Mouse (Mus musculus) T-cell, adult 2 months (primary cell): Measurements from ENCODE around the gene Tnpo2.

Source experiments
- DNase-seq: peaks from one replicate; pipeline ENCODE4 v3.0.0; 2022; ENCODE audit warnings: low spot score

Tnpo2 gene

DNA sequence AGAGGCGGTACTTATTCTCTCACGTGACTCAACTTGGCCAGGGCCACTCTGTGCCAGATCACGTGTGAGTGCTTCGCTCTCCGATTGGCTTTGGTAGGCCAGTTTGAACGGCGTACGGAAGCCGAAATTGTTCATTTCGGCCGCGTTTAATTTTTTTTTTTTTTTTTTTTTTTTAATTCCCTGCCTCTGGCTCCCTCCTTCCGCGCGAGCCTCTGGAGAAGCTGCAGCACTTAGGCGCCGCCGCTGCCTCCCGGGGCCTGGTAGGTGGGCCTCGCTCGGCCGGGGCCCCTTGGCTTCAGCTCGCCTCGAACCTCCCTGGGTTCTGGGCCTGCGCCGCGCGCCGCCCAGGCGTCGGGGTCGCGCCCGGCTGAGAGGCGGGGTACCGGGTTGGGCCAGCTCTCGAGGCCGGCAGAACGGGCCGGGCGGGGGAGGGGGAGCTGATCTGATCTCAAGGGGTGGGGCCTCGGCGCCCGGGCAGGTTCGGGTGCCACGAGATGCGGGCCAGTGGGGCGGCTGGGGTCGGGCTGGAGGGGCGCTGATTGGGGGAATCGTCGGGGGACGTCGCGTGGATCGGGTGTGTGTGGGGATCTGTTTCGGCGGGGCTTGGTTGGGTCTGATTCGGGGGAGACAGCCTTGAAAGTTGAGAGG lies at the start of gene Tnpo2:
Gene Tnpo2 (plus strand): TSS at position 198 of the 648 bp plus-strand sequence.
- DNase-seq = peak; percentile 92

DNA sequence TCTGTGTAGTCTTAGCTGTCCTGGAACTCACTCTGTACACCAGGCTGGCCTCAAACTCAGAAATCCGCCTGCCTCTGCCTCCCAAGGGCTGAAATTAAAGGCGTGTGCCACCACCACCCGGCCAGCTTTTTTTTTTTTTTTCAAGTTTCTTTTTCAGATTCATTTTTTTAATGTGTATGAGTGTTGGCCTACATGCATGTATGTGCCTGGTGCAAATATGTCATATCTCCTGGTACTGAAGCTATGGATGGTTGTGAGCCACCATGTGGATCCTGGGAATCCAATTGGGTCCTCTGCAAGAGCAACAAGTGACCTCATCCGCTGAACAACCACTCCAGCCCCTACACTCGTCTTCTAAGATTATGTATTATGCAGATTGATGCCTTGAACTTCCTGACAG lies 49.3 kb upstream of the Tnpo2 start:
- no peak for DNase-seq

DNA sequence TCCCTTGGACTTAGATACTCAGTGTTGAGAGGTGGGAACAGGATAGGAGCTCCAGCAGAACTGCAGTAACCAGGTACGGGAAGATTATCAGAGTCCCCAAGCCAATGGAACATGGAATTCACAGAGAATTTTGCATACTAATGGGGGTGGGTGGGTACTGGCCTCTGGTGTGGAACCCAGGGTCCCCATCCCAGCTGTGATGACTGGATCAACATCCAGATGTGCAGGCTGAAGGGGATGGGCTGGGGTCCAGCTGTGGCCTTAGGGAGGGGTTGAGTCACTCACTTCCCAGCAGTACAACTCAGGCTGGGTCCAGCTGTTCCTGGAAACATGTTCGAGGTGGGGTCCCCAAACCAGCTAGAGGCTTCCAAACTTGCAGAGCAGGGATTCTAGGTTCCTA lies 48.8 kb upstream of the Tnpo2 start:
- no peak for DNase-seq

DNA sequence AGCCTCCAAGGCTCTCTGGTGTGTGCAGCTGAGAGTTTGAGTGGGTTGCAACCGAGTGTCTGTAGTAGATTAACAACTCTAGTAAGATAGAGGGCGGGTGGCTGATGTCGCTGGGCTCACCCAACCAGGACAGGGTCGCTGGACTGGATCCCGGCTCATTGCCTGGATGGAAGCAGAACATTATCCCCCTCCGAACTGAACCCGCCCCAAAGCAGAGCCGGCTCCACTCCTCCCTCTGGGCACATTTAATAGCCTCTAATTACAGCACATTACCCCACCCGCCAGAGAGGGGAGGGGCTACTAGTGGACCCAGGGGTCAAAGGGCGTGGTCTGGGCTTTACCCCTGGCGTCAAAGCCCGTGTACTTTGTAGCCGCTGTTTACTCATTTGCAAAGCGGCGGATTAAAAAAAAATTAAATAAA lies 47.4 kb upstream of the Tnpo2 start:
- DNase-seq = no peak

DNA sequence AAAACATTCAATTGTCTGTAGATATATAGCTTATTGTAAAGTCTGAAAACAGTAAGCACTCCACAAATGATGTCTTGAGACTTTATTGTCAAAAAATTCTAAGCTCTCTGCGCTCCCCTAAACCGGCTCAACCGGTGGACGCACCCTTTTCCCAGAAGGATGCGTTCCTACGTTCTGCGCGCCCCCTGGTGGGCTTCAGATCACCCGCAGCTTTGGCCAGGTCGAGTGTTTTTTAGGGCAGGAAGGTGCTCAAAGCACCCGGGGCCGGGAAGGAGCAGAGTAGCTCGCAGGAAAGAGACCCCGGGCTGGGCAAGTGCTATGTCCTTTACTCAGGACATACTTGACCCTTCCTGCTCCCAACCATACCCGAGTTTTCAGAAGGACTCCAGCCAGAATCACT lies 46.9 kb upstream of the Tnpo2 start:
- peak; percentile 87 for DNase-seq

DNA sequence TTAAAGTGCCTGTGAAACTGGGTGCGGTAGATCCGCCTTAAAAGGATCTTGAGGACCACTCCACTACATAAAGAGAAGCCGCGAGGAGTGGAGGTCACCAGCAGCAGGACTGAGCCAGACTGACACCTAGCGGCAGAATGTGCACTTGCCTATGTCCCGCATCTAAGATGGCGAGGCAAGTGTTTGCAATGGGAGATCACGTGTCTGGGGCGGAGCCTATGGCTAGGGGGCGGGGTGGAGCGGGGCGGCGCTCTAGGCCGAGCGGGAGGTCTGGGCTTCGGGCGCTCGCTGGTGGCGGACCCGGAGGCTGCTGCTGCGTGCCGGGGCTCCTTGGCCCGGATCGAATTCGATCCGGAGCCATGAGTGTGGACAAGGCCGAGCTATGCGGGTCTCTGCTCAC lies 46.4 kb upstream of the Tnpo2 start, which contains the start of gene Hook2:
Gene Hook2 (plus strand): TSS at position 255 of the 400 bp plus-strand sequence.
- DNase-seq = peak; percentile 97

DNA sequence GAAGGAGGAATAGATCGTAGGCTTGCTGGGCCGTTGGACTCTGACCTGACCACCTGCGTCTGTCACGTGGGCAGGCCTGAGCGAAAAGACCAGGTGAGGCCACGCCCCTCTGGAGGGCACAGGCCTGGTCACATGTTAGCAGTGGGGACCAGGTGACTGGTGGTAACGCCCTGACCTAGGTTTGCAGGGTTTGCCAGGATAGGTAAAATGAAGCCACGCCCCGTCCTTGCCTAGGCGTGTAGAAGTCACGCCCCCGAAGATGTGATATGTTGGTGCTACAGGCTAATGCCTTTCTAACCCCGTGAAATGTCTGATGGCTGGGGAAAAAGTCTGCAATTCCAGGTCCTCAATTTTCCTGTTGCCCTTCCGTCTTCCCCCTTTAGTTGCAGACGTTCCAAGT lies 45.9 kb upstream of the Tnpo2 start:
- DNase-seq = peak; percentile 37

DNA sequence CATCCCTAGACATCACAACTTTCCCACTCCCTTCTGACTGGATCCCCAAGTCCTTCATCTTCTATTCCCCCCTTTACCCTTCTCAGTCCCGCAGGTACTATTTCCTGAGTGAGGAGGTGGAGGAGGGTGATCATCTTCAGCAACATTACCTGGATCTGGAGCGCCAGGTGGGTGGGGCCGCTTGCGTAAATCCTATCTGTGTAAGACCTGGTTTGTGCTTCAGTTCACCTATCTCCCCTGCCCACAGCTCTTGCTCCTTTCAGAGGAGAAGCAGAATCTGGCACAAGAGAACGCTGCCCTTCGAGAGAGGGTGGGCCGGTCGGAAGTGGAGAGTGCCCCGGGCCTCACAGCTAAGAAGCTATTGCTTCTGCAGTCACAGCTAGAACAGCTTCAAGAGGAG lies 42.3 kb upstream of the Tnpo2 start:
- no peak for DNase-seq

DNA sequence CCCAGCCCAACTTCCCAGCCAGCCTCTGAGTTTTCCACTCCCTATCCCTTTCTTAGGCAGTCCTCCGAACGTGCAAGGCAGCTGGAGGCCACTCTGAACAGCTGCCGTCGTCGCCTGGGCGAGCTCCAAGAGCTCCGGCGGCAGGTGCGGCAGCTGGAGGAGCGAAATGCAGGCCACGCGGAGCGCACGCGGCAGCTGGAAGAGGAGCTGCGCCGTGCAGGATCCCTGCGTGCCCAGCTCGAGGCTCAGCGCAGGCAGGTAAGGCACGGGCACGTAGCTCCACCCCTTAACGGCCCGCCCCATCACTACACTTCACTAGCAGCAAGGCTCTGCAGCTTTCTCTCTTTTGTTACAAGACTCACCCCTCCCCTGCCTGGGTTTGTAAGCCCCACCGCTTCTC lies 41.0 kb upstream of the Tnpo2 start:
- no peak for DNase-seq

DNA sequence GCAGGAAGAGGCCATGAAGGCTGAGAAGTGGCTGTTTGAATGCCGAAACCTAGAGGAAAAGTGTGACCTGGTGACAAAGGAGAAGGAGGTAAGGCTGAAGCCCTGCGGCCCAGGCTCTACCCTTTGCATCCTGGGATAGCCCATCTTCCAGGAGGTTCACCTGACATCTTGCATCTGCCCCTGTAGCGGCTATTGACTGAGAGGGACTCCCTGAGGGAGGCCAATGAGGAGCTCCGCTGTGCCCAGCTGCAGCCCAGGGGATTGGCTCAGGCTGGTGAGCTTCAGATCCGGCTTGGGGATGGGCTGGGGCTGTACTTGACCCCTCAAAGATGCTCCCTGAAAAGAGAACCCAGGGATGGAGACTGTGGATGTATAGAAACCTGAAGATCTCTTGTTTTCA lies 39.7 kb upstream of the Tnpo2 start:
- DNase-seq = no peak

DNA sequence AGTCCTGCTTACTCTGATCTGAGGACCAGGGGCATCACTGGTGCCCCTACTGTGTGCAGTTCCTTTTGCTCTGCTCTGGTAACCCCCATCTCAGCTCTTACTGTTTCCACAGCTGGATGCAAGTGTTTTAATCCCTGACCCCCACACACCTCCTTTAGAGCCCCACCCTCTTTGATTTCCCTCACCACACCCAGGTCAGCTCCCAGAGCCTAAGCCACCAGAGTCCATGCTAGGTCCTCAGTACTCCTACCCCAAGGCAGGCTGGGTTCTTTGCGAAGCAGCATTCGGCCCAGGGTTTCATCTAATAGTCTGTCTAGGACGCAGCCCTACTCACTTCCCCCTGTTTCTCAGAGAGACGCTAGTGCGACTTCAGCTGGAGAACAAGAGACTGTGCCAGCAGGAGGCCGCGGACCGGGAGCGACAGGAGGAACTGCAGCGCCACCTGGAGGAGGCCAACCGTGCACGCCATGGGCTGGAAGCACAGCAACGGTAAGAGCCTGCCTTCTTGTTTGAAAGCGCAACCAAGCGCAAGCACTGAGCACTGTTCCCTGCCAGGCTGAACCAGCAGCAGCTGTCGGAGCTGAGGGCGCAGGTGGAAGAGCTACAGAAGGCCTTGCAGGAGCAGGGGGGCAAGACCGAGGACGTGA lies 38.9 kb upstream of the Tnpo2 start:
- DNase-seq = peak; percentile 90

DNA sequence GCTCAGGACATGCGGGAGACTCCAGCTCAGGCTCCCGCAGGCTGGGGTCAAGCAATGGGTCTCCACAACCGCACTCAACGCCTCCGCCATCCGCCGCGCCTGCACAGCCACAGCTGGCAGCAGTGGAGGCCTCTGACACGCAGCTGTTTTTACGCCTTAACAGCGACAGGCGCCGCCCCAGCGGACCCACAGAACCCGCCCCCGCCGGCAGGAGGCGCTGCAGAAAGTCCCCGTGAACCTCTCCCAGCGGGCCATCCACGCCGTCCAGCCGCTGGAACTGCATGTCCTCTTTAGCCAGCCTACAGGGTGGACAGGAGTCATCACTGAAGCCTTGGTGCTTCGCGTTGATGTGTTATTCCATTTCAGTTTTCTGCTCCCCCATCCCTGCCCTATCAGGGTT lies 29.0 kb upstream of the Tnpo2 start:
- DNase-seq = peak; percentile 41

DNA sequence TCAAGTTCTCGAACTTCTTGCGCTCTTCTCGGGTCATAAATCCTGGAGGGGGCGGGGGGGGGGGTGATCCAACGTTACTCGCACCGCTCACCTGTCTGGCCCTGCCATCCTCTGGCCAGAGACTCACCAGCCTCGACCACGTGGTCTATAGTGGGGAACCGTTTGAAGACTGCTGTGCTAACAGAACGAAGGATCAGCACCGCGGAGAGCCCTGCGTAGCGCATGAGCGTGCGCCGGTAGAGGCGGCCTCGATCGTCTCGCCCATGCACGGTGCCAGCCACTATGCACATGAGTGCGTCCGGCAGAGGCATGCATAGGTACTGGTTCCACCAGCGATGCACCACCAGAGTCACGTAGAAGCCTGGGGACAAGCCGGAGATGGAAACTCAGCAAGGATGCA lies 25.5 kb upstream of the Tnpo2 start:
- no peak for DNase-seq

DNA sequence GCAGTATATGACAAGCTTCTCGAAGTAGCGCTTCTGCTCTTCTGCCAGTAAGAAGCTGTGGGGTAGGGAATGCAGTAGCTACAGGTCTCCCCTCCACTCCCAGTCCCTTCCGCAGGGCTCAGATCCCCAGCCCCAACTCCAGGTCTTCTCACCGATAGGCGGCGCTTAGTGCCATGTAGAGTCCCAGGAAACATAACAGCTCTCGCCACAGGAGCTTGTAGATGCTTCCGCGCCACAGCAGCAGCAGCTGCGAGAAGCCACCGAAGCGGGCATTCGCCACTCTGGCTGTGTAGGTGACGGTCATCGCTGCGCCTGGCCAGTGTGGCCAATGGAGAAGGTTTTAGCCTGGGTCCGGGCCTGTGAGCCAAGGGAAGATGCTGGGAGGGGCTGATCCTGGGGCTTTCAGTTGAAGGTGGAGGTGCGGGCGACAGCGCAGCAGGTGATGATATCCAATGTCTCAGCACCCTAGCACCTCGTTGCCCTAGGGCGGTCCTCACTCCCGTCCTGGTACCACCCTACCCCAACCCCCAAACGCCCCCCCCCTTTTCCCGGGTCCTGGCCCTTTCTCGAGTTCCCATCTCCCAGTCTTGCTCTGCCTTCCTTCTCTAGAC lies 23.4 kb upstream of the Tnpo2 start:
- DNase-seq = peak; percentile 81

DNA sequence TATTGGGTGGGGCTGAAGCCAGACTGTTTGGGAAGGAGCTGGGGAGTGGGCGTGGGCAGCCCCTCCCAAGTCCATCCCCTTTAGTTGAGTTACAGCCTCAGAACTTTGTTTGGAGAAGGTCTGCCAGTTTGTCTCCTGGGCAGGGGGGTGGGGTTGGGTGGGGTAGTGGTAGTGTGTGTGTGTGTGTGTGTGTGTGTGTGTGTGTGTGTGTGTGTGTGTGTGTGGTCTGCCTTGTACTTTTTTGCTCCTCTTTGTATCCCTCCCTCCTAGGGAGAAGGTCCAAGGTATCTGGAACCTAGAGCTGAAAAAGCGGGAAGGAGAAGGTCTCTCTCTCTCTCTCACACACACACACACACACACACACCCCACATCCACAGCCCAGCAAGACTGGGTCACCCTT lies 22.3 kb upstream of the Tnpo2 start, which contains the start of gene Best2:
Gene Best2 (minus strand): TSS at position 101 of the 400 bp plus-strand sequence.
- no peak for DNase-seq

DNA sequence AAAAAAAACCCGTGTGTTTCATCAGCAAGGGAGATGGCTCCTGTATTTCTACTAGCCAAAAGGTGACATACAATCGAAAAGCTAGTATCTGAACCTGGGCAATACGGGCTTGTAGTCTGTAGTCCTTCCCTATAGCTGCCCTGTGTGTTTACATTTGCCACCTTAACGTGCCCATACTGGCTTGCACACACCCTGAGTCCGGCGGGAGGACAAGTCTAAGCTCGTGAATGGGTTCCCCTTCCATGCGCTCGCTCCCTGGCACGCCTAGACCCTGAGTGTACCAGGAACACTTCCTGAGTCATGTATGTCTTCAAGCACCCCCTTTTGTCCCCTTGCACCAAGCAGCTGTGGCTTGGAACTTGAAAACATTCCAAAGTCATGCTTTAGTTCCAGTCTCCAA lies 20.0 kb upstream of the Tnpo2 start:
- no peak for DNase-seq

DNA sequence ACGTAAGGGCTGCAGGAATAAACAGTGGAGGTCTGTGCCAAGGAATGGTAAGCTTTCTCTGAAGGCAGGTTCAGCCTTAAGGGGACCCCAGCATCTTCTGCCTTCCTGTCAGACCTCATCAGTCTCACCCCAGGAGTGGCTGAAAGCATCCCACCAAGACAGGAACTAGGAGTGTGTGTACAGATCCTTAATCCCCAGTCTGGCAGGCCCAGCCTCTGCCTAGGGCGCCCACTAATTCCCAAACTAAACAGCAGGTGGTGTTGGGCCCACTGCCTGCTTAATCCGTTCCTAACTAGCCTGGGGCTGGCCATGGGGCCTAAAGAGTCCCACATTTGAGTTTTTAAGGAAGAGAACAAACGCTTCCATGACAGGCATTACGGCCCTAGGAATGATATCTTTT lies 19.5 kb upstream of the Tnpo2 start:
- DNase-seq = no peak

DNA sequence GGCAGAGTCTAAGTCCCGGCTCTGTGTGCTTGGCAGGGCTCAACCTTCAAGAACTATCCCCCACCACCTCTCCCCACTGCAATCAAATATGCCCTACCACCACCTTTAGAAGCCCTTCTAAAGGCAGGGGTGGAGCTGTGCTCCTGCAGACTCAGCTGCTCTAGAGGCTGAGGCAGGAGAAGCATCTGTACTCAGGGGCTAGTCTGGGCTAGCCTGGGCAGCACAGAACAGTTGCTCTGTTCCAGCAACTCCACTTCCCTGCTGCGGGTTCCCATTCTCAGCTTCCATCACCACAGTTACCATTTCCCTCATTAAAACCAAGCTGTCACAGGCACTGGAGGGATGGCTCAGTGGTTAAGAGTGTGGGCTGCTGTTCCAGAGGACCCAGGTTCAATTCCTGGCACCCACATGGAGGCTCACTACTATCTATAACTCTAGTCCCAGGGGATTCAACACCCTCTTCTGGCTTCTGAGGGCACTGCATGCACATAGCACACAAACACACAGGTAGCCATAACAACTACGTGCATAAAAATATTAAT lies 15.1 kb upstream of the Tnpo2 start:
- DNase-seq = no peak

DNA sequence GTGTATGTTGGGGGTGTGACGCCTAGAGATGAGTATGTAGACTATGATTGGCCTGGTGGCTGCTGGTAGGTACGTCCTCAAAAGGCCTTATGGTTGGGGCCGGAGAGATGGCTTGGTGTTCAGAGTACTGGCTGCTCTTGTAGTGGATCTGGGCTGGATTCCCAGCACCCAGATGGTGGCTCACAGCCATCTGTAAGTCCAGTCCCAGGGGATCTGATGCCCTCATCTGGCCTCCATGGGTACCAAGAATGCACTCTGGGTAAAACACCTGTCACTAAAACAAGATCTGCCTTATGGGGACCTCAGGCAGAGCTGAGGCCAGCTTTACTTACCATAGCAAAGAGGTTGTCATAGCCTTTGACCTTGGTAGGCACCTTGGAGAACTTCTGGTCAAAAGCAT lies 12.9 kb upstream of the Tnpo2 start:
- no peak for DNase-seq

DNA sequence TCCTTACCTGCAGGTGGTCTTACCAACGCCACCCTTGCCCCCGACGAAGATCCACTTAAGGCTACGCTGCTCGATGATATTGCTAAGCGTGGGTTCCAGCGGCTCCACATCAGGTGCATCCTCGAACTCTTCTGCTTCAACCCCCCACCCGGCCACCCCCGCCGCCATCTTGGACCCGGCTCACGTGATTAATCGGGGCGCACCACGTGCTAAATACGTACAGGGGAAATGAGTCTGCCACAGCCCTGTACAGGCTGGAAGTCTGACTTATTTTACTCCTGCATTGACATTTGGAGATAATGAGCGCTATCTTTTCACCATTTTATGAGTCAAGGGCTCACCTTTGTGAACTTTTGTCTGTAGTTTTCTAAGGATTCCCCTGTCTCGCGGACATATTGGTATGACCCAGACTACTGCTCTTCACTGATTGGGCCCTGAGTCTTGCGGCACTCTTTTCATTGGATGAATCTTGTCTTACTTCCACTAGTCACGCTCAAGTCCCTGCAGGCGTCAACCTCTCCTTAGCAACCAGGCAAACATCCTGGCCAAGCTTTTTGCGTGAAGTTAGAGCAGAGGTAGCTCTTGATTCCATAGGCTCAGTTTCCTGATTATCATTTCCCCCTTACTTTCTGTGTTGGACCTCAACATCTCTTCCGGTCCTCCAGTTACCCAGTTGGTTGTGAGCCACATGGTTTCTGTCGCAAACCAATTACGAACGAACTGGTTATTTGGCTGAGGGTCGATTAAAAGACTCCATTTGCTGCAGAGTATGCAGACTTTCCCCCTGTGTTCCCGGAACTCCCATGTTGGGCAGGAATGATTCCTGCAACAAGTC lies 11.4 kb upstream of the Tnpo2 start, which contains the start of gene Asna1:
Gene Asna1 (minus strand): TSS at position 184 of the 835 bp plus-strand sequence.
- DNase-seq = peak; percentile 93

DNA sequence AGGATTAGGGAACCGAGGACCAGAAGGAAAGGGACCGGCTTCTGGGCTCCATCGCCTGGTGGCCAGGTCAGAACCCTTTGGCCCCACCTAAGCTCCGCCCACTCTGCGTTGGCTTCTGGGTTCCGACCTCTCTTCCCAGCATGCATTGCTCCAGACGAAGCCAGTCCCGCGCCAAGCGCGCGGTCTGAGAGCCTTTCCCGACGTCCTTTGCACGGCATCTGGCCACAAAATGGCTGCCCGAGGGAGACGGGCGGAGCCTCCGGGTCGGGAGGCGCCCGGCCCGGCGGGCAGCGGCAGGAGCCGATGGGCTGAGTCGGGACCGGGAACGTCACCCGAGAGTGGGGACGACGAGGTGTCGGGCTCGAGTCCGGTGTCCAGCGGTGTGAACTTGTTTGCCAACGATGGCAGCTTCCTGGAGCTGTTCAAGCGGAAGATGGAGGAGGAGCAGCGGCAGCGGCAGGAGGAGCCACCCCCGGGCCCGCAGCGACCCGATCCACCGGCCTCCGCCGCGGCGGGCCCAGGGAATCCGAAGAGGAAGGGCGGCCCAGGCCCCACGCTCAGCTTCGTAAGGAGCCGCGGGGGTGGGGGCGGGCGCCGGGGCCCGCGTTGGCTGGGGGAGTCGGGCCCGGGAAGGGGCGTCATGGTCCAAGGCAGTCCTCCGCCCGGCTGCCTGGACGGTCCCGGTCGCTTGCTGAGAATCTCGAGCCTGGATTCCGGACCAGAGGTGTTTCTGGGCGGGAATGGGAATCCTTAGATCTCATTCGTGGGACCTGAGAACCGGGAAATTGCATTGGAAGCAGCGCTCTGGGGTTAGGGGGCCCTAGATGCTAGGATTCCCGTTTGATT lies 9.8 kb upstream of the Tnpo2 start, which contains the start of gene Trir:
Gene Trir (plus strand): TSS at position 154 of the 846 bp plus-strand sequence.
- peak; percentile 88 for DNase-seq
